Mouse (Mus musculus) lung, embryonic 14.5 days (tissue): ENCODE measurements around the gene Kcnmb2. TPM values are rescaled to one million over a fixed set of nuclear protein-coding genes. Genes with fewer than 3 reads are reported as not detected.

ENCODE experiments used
- ATAC-seq: fragments of 200-750 bp; cut with Nextera tagmentation; 2 replicates; pipeline ENCODE4 v1.8.0; 2017; ENCODE audit warnings: mild to moderate bottlenecking, moderate TSS enrichment, moderate library complexity; ENCODE audit not compliant: insufficient read depth
- DNase-seq: peaks from one replicate; pipeline ENCODE4 v3.0.0-alpha.2; 2015
- H3K27ac ChIP-seq: fragments of 300-500 bp; sonication (generic); 2 replicates; pipeline ENCODE4 v1.5.1; 2014; ENCODE audit warnings: low read depth, mild to moderate bottlenecking, moderate library complexity
- H3K27me3 ChIP-seq: fragments of 300-500 bp; sonication (generic); 2 replicates; pipeline ENCODE4 v1.6.1; 2014; ENCODE audit warnings: low read length, control low read depth; ENCODE audit not compliant: insufficient read depth
- H3K36me3 ChIP-seq: fragments of 300-500 bp; sonication (generic); 2 replicates; pipeline ENCODE4 v1.6.1; 2014; ENCODE audit warnings: control low read depth; ENCODE audit not compliant: insufficient read depth
- H3K4me1 ChIP-seq: fragments of 300-500 bp; sonication (generic); 2 replicates; pipeline ENCODE4 v1.6.1; 2014; ENCODE audit warnings: antibody characterized with exemption, control low read depth; ENCODE audit not compliant: insufficient read depth
- H3K4me2 ChIP-seq: fragments of 300-500 bp; sonication (generic); 2 replicates; pipeline ENCODE4 v1.6.1; 2014; ENCODE audit warnings: mild to moderate bottlenecking
- H3K4me3 ChIP-seq: fragments of 300-500 bp; sonication (generic); 2 replicates; pipeline ENCODE4 v1.5.1; 2014; ENCODE audit warnings: low read depth, low read length
- H3K9ac ChIP-seq: fragments of 300-500 bp; sonication (generic); 2 replicates; pipeline ENCODE4 v1.6.1; 2014
- H3K9me3 ChIP-seq: fragments of 300-500 bp; sonication (generic); 2 replicates; pipeline ENCODE4 v1.6.1; 2016; ENCODE audit warnings: low read depth, low read length, control low read depth
- CTCF ChIP-seq: IDR thresholded peaks from 2 replicates; pipeline ENCODE4 v1.5.1; 2016; ENCODE audit warnings: antibody characterized with exemption, low read depth
- WGBS: fragments of 180-500 bp; shearing (Covaris S2); extraction: QIAGEN DNeasy Blood & Tissue Kit; methylation state at CpG from one replicate; pipeline ENCODE4 v1.1.7; 2014; 5-methylcytosine and 5-hydroxymethylcytosine counted together
- polyA plus RNA-seq: library from polyadenylated mRNA; unstranded; fragments of >200 nt; fragmentation: Nextera tagmentation; extraction: Ambion mirVana; gene quantifications from 2 replicates; pipeline ENCODE4 v1.2.1, GENCODE M21; 2014

Kcnmb2 gene
- polyA plus RNA-seq, 1 experiment from 2014 or later = 0.59 TPM

DNA sequence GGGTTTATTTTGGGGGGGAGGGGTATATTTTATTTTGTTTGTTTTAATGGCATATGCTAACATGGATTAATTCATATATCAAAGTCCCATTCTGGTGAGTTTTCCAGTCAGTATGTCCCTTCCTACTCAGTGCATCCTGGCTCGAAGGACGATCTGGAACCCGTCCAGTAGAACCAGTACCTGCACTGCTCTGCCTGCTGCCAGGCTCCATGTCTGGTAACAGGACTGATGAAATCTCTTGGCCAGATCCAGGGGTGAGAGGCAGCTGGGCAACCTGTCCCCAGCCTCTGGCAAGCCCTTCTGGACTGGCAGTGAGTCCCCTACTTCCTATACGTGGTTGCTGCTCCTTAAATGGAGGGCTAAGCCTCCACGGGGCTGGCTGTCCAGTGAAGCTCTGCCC lies 57.5 kb downstream of the Kcnmb2 start:
- no peak overlapping the region for H3K4me2 ChIP-seq
- no peak for ATAC-seq
- H3K27ac ChIP-seq = no peak overlapping the region
- no peak for TF ChIP-seq CTCF
- WGBS = 73% methylated on average over 5 of the region's 5 CpGs
- DNase-seq = no peak
- no peaks in the 10 kb centered on the region for H3K4me1 ChIP-seq
- H3K9me3 ChIP-seq = no peaks in the 10 kb centered on the region
- H3K27me3 ChIP-seq = no peaks in the 10 kb centered on the region
- H3K36me3 ChIP-seq = no peaks in the 10 kb centered on the region
- no peak overlapping the region for H3K9ac ChIP-seq
- H3K4me3 ChIP-seq = no peak overlapping the region

DNA sequence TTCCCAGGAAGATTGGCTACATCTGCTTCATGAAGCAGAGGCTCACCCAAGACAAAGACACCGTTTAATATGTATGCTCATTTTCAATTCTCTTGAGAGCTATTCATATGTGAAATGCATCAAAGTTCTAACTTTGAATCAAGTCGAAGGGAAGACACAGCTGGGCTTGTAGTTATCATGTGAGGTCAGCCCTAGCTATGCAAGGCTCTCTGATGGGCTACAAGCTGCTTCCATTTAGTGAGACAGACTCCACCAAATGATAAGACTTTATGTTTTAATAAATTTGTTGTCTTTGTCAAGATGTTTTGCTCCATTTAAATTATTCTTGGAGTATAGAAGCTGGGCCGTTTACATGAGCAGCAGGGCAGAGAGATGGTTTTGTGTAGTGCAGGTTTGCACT lies 58.9 kb downstream of the Kcnmb2 start:
- no peak for TF ChIP-seq CTCF
- DNase-seq (no peak), ATAC-seq (no peak)
- Histone ChIP-seq H3K4me3 (no peak overlapping the region), H3K9ac (no peak overlapping the region), H3K4me1 (no peaks in the 10 kb centered on the region), H3K4me2 (no peak overlapping the region), H3K9me3 (no peaks in the 10 kb centered on the region), H3K36me3 (no peaks in the 10 kb centered on the region), H3K27ac (no peak overlapping the region), H3K27me3 (no peaks in the 10 kb centered on the region)
- 67% methylated on average over 3 of the region's 3 CpGs for WGBS

DNA sequence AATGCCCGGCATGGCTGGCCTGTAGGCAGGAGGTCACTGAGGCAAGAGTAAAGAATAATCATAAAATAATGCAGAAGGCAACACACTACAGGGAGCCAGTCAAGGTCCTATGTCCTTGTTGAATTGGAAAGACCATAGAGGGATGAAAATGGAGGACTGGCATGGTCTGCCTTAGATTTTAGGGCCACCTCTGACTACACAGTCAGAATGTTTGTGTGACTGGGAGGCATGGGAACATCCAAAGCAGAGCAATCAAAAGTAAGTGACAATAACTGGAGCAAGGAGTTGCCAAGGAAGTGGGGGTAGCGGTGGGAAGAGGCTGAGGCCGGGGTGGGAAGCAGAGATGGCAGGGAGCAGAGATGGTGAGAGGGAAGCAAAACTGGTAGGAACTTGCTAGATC lies 60.8 kb downstream of the Kcnmb2 start:
- Histone ChIP-seq H3K4me1 (no peaks in the 10 kb centered on the region), H3K27me3 (no peaks in the 10 kb centered on the region), H3K36me3 (no peaks in the 10 kb centered on the region), H3K4me3 (no peak overlapping the region), H3K9ac (no peak overlapping the region), H3K27ac (no peak overlapping the region), H3K9me3 (no peaks in the 10 kb centered on the region), H3K4me2 (no peak overlapping the region)
- TF ChIP-seq CTCF = no peak
- no peak for ATAC-seq
- no peak for DNase-seq
- 88% methylated on average over 3 of the region's 3 CpGs for WGBS

DNA sequence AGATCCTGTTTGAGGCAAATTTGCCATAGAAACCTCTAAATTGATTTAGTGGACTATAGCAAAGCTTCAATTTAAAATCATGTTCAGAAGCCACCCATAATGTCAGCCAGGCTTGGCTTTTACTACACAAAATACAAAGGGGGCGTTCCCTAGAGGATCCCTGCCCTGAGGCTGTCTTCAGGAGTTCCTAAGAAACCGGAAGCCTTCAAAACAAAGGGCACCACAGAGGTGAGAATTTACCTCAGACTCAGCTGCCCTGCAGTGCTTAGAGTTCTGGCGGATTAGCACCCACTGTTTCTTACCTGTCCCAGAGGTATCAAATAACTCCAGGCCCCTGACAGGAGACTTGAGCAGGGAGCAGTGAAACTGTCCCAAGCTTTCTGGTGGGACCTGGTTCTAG lies 77.4 kb downstream of the Kcnmb2 start:
- Histone ChIP-seq H3K4me2 (no peak overlapping the region), H3K4me3 (no peak overlapping the region), H3K9ac (no peak overlapping the region), H3K4me1 (no peaks in the 10 kb centered on the region), H3K9me3 (no peaks in the 10 kb centered on the region), H3K27me3 (no peaks in the 10 kb centered on the region), H3K36me3 (no peaks in the 10 kb centered on the region), H3K27ac (no peak overlapping the region)
- no peak for TF ChIP-seq CTCF
- WGBS = 29% methylated on average over 3 of the region's 3 CpGs
- ATAC-seq (no peak), DNase-seq (no peak)

DNA sequence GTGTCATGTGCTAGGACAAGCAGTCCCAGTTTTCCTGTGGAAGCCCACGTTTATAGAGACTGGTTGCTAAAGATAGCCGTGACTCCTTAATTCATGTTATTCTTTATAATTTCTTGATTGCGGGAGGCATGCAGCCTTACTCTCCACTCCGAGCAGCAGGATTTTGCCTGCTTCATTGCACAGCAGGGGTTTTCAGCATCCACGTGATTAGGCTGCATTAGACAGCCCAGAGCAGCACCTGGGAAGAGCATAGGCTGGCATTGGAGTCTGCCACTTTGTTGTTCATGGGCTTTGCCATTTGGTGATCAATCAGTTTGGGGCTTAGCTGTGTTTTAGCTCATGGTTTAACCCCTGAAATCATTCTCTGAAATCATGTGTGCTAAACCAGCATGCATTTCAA lies 80.1 kb downstream of the Kcnmb2 start:
- Histone ChIP-seq H3K9me3 (no peaks in the 10 kb centered on the region), H3K4me2 (no peak overlapping the region), H3K27ac (no peak overlapping the region), H3K9ac (no peak overlapping the region), H3K4me3 (no peak overlapping the region), H3K36me3 (no peaks in the 10 kb centered on the region), H3K27me3 (no peaks in the 10 kb centered on the region), H3K4me1 (no peaks in the 10 kb centered on the region)
- no peak for ATAC-seq
- WGBS = 60% methylated on average over 5 of the region's 5 CpGs
- no peak for TF ChIP-seq CTCF
- DNase-seq = no peak

DNA sequence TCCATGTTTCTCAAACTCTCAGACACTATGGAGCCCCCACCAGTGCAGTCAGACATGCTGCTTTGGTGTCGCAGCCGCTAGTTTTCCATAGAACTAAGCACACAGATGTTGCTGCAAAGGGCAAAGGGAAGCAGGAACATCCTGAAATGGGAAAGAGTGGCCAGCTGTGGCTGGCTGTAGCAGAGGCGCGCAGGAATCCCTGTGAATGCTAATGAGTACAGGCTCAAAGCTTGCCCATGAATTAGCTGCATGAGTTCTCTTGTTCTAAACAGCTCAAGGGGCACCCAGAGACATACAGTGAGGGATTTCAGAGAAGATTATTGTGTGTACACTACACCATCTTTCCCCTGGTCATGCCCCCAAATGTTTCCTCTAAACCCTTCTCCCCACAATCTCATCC lies 82.8 kb downstream of the Kcnmb2 start:
- Histone ChIP-seq H3K9ac (no peak overlapping the region), H3K9me3 (no peaks in the 10 kb centered on the region), H3K27ac (no peak overlapping the region), H3K27me3 (no peaks in the 10 kb centered on the region), H3K4me2 (no peak overlapping the region), H3K36me3 (no peaks in the 10 kb centered on the region), H3K4me1 (no peaks in the 10 kb centered on the region), H3K4me3 (no peak overlapping the region)
- no peak for ATAC-seq
- no peak for TF ChIP-seq CTCF
- 86% methylated on average over 4 of the region's 4 CpGs for WGBS
- no peak for DNase-seq

DNA sequence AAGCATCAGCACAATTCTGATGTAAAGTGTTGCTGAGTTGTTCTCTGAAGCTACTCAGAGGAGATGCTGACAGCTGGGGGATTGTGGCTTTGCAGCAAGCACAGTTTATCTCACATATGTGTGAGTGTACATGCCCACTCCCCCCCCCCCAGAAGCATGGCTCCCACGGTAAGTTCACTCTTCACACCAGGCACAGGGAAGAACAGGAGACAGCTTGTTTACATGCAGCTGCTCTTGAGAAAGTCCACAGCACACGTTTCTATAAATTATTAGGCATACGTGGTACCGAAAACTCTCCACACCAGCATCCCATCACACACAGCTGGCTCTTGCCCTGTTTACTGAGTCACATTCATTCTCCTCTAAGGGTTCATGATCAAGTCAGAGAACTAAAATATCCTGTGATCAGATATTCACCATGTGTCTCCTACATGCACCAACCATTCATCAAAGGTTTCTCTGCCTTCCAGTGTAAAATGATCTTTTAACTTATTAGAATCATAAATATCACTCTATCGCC lies 89.3 kb downstream of the Kcnmb2 start:
- WGBS = 35% methylated on average over 5 of the region's 5 CpGs
- no peak overlapping the region for H3K27ac ChIP-seq
- no peaks in the 10 kb centered on the region for H3K9me3 ChIP-seq
- no peak overlapping the region for H3K4me2 ChIP-seq
- no peak for DNase-seq
- H3K27me3 ChIP-seq = no peaks in the 10 kb centered on the region
- no peak for ATAC-seq
- H3K36me3 ChIP-seq = no peaks in the 10 kb centered on the region
- H3K4me1 ChIP-seq = no peaks in the 10 kb centered on the region
- TF ChIP-seq CTCF = no peak
- H3K9ac ChIP-seq = no peak overlapping the region
- H3K4me3 ChIP-seq = no peak overlapping the region

DNA sequence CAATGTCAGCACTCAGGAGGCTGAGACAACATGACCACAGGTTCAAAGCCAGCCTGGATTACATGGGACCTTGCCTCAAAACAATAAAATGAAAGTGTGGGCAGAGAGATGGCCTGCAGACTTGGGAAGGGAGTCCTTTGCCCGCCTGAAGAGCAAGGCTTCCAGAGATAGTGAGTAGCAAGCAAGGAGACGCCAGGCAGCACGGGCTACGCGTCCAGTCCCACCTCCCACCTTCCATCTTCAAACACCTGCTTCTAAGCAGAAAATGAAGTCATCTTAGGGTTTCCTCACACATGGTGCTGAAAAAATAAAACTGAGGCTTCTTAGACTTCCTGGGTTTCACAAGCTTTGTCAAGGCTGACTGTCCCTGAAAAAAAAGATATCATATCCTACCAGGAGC lies 109.3 kb downstream of the Kcnmb2 start:
- no peaks in the 10 kb centered on the region for H3K36me3 ChIP-seq
- H3K9me3 ChIP-seq = no peaks in the 10 kb centered on the region
- H3K27ac ChIP-seq = no peak overlapping the region
- H3K4me3 ChIP-seq = no peak overlapping the region
- H3K9ac ChIP-seq = no peak overlapping the region
- H3K4me2 ChIP-seq = no peak overlapping the region
- 80% methylated on average over 5 of the region's 5 CpGs for WGBS
- no peaks in the 10 kb centered on the region for H3K4me1 ChIP-seq
- DNase-seq (no peak), ATAC-seq (no peak)
- TF ChIP-seq CTCF = no peak
- no peaks in the 10 kb centered on the region for H3K27me3 ChIP-seq
